Mouse (Mus musculus) bone marrow macrophage, adult 2 months (primary cell): ENCODE results near the gene Abcc4.

Source experiments
- CTCF ChIP-seq: IDR thresholded peaks from 2 replicates; pipeline ENCODE4 v1.5.1; 2012; ENCODE audit warnings: low read depth, mild to moderate bottlenecking, low read length, moderate library complexity
- POLR2A ChIP-seq: IDR thresholded peaks from 2 replicates; pipeline ENCODE4 v1.6.1; 2012; ENCODE audit warnings: mild to moderate bottlenecking, low read depth, low read length, borderline replicate concordance

GRCm38 (mm10) chr14:118712889-118713288 is 6.9 kb upstream of the Abcc4 start:
- no peak for TF ChIP-seq POLR2A
- no peak for TF ChIP-seq CTCF
